Mouse (Mus musculus): ENCODE data around the gene Lig3. TPM values are rescaled to one million over a fixed set of nuclear protein-coding genes. Genes with fewer than 3 reads are reported as not detected.

Gene Lig3
- 43.2 and 44.1 TPM in 2 replicates for polyA plus RNA-seq (2016; fragmentation: Nextera tagmentation; extraction: Ambion mirVana)

DNA sequence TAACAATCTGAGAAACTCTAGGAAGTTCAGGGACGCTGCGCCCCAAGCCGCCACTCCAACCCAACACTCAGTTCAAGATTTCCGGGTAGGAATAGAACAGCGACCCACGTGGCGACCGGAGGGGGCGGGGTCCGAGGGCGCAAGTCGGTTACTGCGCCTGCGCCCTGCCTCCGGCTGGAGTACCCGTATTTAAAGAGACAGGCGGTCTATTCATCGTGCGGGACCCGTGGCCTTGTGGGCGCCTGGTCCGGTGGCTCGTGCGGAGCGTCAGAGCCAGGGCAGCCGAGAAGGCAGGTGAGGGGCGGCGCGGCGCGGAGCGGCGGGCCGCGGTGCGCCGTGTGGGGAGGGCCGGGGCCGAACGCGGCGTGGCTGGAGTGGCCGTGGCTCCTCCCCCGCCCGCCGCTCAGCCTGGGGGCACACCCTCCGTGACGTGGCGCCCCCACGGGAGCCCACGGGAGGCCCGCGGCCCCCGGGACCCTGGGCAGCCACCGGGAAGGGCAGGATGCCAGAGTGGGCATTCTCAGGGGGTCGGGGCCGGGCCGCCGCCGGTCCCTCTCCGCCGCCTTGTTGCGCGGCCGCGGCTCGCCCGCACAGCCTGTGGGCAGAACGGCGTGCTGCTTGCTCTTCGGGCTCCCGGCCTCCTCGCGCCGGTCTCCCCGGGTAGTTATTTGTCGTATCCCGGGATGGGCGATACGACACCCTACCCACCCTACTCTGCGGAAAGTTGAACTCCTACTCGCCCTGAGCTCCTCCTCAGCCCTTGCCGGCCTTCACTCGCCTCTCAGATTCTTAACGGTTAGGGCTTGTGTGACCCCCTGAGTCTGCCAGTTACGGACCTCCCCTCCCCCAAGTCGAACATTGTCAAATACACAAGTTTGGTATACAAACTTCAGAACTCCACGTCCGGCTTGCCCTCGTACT lies at the start of gene Lig3:
Lig3 (plus strand) TSS at position 126 of the 921 bp plus-strand sequence.
- under 1% methylated on average over 90 of the region's 90 CpGs for WGBS

DNA sequence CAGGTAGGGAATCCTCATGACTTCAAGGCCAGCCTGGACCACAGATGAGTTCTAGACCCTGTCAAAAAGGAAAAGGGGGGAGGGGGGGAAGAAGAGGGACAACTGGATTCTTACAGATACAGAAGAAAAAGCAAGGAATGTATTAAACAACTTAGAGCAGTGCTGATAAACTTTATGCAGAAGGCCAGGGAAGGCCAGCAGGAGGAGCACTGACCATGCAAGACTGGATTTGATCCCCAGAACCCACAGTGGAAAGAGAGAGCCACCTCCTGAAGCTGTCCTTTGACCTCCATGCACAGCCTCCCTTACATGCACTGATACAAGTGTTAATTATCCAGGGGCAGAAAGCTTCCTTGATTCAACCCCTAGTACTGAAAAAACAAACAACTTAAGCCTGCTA lies 46.7 kb upstream of the Lig3 start:
- H3K27me3 ChIP-seq (ENCODE audit: insufficient read depth, poor library complexity, severe bottlenecking), result no peaks in the 10 kb centered on the region
- no peak overlapping the region for H3K4me3 ChIP-seq
- H3K4me1 ChIP-seq (replicated peaks), result no peaks in the 10 kb centered on the region
- no peak overlapping the region for H3K27ac ChIP-seq
- no peaks in the 10 kb centered on the region for H3K36me3 ChIP-seq
- H3K9me3 ChIP-seq, result no peaks in the 10 kb centered on the region
- no peak for DNase-seq (ENCODE audit: low spot score)

More for the DNA sequence above, at the start of gene Lig3:
- Histone ChIP-seq H3K4me3 (peak within 1 kb of the TSS; percentile 81), H3K27ac (peak within 1 kb of the TSS; percentile 99), H3K9me3 (no peaks in the 10 kb centered on the region), H3K4me1 (replicated peaks) (peaks cover 22% of the 10 kb centered on the region), H3K36me3 (peaks cover 32% of the 10 kb centered on the region), H3K27me3 (ENCODE audit: insufficient read depth, poor library complexity, severe bottlenecking) (no peaks in the 10 kb centered on the region)
- peak; percentile 94 for DNase-seq (ENCODE audit: low spot score)

DNA sequence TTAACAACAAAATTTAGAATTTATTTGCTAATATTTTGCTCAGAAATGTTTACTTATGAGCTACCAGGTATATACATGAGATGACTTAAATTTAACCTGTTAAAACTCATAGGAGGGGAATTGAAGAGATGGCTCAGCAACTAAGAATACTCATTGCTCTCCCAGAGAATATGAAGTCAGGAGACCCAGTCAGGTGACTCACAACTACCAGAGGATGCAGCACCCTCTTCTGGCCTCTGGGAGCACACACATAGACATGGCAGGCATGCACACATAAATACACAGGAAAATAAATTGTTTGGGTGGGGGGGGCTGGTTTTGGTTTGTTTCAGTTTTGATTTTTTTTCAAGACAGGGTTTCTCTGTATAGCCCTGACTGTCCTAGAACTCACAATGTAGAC lies 41.9 kb upstream of the Lig3 start:
- no peak overlapping the region for H3K4me3 ChIP-seq
- no peaks in the 10 kb centered on the region for H3K27me3 ChIP-seq (ENCODE audit: insufficient read depth, poor library complexity, severe bottlenecking)
- H3K27ac ChIP-seq, result no peak overlapping the region
- peaks cover 6% of the 10 kb centered on the region for H3K4me1 ChIP-seq (replicated peaks)
- H3K36me3 ChIP-seq, result no peaks in the 10 kb centered on the region
- no peak for DNase-seq (ENCODE audit: low spot score)
- H3K9me3 ChIP-seq, result no peaks in the 10 kb centered on the region

DNA sequence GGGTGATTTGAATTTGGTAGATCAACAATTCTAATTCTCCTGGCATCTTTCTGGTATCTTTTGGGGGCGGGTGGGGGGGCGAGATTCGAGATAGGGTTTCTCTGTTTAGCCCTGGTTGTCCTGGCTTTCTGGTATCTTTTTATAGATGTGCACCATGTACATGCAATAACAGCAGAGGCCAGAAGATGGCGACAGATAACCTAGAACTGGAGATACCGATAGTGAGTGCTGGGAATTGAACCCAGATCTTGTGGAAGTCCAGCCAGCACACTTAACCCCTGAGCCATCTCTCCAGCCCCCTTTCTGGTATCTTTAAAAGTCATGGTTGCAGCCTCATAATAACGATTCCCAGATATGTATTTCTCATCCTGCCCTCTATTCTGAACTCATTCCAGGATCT lies 34.8 kb upstream of the Lig3 start:
- no peaks in the 10 kb centered on the region for H3K9me3 ChIP-seq
- DNase-seq (ENCODE audit: low spot score), result peak; percentile 23
- no peaks in the 10 kb centered on the region for H3K27me3 ChIP-seq (ENCODE audit: insufficient read depth, poor library complexity, severe bottlenecking)
- H3K4me3 ChIP-seq, result no peak overlapping the region
- peaks cover under 1% of the 10 kb centered on the region; the same call in 1 of the 2 replicates for H3K4me1 ChIP-seq (replicated peaks)
- H3K27ac ChIP-seq, result no peak overlapping the region
- 35% methylated on average over 6 of the region's 6 CpGs for WGBS
- H3K36me3 ChIP-seq, result no peaks in the 10 kb centered on the region

DNA sequence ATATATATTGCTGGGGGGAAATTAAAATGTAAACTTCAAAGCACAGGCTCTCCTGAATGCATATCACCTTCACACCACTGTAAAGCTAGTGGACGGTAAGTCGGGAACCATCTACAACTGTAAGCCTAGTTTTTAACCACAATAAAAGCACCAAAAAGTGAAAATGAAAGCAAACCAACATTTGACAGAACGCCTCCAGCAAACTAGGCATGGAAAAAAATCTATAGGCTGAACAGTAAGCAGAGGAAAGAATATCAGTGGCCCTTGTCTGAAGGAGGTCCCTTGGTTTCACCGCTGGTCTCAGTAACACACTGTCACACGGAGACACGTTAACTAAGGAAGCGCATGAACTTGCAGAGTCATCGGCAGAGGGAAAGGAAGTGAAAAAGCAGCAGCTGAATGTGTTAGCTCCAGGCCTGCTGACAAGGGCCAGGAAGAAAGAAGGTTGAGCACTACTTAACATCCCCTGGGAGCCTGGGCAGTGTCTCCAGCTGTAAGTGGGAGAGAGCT lies 34.0 kb upstream of the Lig3 start:
- H3K4me1 ChIP-seq (replicated peaks), result no peaks in the 10 kb centered on the region
- no peaks in the 10 kb centered on the region for H3K9me3 ChIP-seq
- H3K27me3 ChIP-seq (ENCODE audit: insufficient read depth, poor library complexity, severe bottlenecking), result no peaks in the 10 kb centered on the region
- WGBS, result 80% methylated on average over 8 of the region's 8 CpGs
- H3K4me3 ChIP-seq, result no peak overlapping the region
- no peaks in the 10 kb centered on the region for H3K36me3 ChIP-seq
- DNase-seq (ENCODE audit: low spot score), result no peak
- H3K27ac ChIP-seq, result no peak overlapping the region

DNA sequence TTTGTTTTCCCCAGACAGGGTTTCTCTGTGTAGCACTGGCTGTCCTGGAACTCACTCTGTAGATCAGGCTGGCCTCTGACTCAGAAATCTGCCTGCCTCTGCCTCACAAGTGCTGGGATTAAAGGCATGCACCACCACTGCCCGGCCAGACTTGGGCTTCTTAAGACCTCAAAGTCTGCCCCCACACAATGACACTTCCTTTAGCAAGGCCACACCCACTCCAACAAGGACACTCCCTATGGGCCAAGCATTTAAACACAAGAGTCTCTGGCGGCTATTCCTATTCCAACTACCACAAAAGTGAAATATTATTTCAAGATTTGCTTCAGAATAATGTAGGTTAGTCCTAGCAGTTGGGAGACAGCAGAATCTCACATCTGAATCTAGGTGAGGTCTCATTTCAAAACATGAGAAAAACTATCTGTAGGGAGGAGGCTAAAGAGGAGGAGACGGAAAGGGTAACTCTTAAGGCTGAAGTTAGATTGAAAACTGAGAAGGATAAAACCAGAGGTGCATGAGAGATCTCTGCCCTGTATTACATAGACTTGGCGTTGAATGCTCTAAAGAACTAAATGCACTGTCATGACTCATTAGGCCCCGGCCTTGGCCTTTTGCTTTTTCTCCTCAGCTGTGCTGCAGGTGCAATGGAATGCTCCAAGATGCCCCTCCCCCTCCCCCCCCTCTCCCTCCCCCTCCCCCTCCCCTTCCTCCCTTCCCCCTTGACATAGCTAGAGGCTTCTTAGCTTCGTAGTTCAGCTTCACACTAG lies 28.4 kb upstream of the Lig3 start:
- Histone ChIP-seq H3K4me3 (no peak overlapping the region), H3K36me3 (no peaks in the 10 kb centered on the region), H3K9me3 (no peaks in the 10 kb centered on the region), H3K27ac (no peak overlapping the region), H3K4me1 (replicated peaks) (no peaks in the 10 kb centered on the region), H3K27me3 (ENCODE audit: insufficient read depth, poor library complexity, severe bottlenecking) (no peaks in the 10 kb centered on the region)
- no peak for DNase-seq (ENCODE audit: low spot score)
- 76% methylated on average over 6 of the region's 6 CpGs for WGBS

DNA sequence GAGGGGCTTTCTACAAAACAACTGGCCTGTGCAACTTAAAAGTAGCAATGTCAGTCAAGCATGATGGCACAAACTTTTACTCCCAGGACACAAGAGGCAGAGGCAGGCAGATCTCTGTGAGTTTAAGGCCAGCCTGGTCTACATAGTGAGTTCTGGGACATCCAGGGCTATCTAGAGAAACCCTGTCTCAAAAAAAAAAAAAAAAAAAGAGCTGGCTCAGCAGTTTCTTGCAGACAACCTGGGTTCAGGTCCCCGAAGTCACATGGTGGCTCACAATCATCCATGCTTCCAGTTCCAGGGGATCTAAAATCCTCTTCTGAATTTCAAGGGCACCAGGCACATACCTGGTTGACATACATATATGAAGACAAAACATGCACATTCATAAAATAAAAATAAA lies 25.0 kb upstream of the Lig3 start:
- Histone ChIP-seq H3K9me3 (no peaks in the 10 kb centered on the region), H3K4me3 (no peak overlapping the region), H3K36me3 (no peaks in the 10 kb centered on the region), H3K4me1 (replicated peaks) (no peaks in the 10 kb centered on the region), H3K27ac (no peak overlapping the region), H3K27me3 (ENCODE audit: insufficient read depth, poor library complexity, severe bottlenecking) (no peaks in the 10 kb centered on the region)
- DNase-seq (ENCODE audit: low spot score), result no peak
- WGBS, result 86% methylated on average over 1 of the region's 1 CpGs

DNA sequence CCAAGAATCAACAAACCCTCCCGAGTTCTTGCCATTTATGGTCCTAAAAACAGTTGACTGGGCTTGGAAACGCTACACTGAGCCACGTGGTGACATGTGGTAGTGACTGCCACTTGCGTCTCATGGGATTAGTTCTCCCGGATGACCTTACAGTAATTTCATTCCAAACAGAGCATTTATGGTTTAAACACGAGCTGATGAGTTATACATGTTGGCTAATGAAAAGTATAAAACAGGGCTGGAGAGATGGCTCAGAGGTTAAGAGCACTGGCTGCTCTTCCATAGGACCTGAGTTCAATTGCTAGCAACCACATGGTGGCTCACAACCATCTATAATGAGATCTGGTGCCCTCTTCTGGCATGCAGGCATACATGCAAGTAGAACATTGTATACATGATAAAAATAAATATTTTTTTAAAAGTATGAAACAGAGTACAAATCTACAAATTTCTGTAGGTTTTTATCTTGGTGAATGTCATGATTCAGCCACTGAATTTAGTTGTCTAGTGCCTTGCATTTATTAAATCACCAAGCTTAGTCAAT lies 18.6 kb upstream of the Lig3 start:
- WGBS, result 88% methylated on average over 6 of the region's 6 CpGs
- H3K27ac ChIP-seq, result no peak overlapping the region
- peaks cover 10% of the 10 kb centered on the region for H3K36me3 ChIP-seq
- H3K4me1 ChIP-seq (replicated peaks), result peaks cover 26% of the 10 kb centered on the region
- DNase-seq (ENCODE audit: low spot score), result no peak
- H3K4me3 ChIP-seq, result no peak overlapping the region
- H3K27me3 ChIP-seq (ENCODE audit: insufficient read depth, poor library complexity, severe bottlenecking), result no peaks in the 10 kb centered on the region
- no peaks in the 10 kb centered on the region for H3K9me3 ChIP-seq

DNA sequence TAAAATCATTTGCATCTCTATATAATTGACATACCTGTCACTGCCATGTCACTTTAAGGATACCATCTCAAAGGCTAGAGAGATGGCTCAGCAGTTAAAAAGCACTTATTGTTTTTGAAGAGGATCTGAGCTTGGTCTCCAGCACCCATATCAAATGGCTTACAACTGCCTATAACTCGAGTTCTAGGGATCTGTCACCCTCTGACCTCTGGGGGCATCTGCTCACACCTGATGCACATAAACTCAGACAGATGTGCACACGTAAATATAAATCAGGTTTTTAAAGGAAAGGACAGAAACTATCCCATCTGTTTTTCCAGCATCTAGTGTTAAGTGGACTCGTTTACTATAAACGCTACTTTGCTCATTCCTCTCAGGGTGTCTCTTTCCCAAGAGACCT lies 17.6 kb upstream of the Lig3 start:
- H3K27ac ChIP-seq, result peak overlapping the region; percentile 91
- 17% methylated on average over 4 of the region's 4 CpGs for WGBS
- H3K4me1 ChIP-seq (replicated peaks), result peaks cover 26% of the 10 kb centered on the region
- H3K27me3 ChIP-seq (ENCODE audit: insufficient read depth, poor library complexity, severe bottlenecking), result no peaks in the 10 kb centered on the region
- no peaks in the 10 kb centered on the region for H3K9me3 ChIP-seq
- DNase-seq (ENCODE audit: low spot score), result no peak
- H3K36me3 ChIP-seq, result peaks cover 13% of the 10 kb centered on the region
- H3K4me3 ChIP-seq, result peak overlapping the region; percentile 80

DNA sequence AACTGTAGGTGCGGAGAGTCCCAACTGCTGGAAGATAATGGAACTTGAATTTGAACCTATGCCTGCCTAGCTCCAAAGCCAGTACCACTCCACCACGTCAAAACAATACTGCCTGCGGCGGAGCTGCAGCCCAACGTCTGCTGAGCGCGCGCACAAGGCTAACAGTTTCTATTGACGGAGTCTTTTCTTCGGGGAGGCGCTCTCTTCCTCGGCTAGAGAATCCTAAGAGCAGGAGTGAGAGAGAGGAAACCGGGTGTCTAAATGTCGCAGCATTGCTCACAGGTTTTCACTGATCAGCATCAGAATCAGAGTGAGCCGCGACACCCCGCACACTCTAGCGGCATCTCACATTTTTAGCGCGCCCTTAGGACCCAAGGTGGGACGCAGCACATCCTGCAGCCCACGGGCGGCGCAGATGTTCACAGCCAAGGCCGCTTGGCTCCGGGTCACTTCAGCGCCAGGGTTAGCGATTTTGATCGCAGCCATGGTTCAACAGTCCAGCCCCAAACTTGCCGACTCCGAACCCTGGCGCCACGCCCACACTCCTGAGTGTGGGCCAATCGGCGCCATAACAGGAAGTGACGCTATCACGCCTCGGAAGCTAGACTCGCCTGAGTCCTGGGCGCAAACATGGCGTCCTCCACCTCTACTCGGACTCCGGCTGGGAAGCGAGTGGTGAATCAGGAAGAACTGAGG lies 17.0 kb upstream of the Lig3 start, which contains the start of the genes Cct6b and Zfp830:
Cct6b (minus strand) TSS at position 580 of the 696 bp plus-strand sequence.
Zfp830 (plus strand) TSS at position 604 of the 696 bp plus-strand sequence.
- Histone ChIP-seq H3K36me3 (peaks cover 20% of the 10 kb centered on the region), H3K27me3 (ENCODE audit: insufficient read depth, poor library complexity, severe bottlenecking) (no peaks in the 10 kb centered on the region), H3K4me1 (replicated peaks) (peaks cover 26% of the 10 kb centered on the region), H3K9me3 (no peaks in the 10 kb centered on the region), H3K4me3 (peak within 1 kb of the TSS; percentile 80), H3K27ac (peak within 1 kb of the TSS; percentile 91)
- peak; percentile 92 for DNase-seq (ENCODE audit: low spot score)
- under 1% methylated on average over 44 of the region's 44 CpGs for WGBS

DNA sequence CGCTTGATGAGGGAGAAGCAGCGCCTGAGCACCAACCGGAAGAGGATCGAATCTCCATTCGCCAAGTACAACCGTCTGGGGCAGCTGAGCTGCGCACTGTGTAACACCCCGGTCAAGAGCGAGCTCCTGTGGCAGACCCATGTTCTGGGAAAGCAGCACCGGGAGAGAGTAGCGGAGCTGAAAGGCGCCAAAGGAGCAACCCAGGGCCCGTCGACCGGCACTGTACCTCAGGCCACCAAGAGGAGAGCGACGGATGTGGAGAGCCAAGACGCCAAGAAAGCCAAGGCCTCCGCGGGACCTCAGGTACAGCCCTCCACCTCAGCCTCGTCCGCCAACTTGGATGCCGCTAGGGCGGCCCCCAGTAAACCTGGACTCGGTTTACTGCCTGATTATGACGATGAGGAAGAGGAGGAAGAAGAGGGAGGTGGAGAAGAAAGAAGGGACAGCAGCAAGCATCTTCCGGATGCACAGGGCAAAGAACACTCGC lies 16.4 kb upstream of the Lig3 start:
- peaks cover 26% of the 10 kb centered on the region for H3K4me1 ChIP-seq (replicated peaks)
- peak overlapping the region; percentile 80 for H3K4me3 ChIP-seq
- WGBS, result 2% methylated on average over 28 of the region's 28 CpGs
- no peaks in the 10 kb centered on the region for H3K27me3 ChIP-seq (ENCODE audit: insufficient read depth, poor library complexity, severe bottlenecking)
- peak overlapping the region; percentile 91 for H3K27ac ChIP-seq
- no peaks in the 10 kb centered on the region for H3K9me3 ChIP-seq
- H3K36me3 ChIP-seq, result peaks cover 25% of the 10 kb centered on the region
- DNase-seq (ENCODE audit: low spot score), result no peak

DNA sequence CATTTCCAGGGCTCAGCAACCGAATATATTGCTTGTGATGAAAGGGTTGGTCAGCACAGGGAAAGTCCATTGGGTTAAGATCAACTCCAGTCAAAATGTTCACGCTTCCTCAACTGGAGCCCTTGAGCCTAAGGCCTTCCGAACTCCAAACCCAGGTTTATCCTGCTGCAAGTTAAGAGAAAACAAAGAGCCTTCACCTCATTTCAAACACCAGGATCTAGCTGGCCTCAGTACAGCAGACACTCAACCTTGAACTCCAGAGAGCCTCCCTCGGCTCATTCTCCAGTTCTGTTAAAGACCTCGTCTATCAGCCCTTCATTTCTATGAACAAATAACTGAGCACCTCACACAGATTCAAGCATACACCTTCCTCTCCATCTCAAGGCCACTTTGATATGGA lies 774 bp upstream of the Lig3 start:
- Histone ChIP-seq H3K27ac (peak overlapping the region; percentile 99), H3K4me3 (peak overlapping the region; percentile 81), H3K27me3 (ENCODE audit: insufficient read depth, poor library complexity, severe bottlenecking) (no peaks in the 10 kb centered on the region), H3K36me3 (peaks cover 21% of the 10 kb centered on the region), H3K4me1 (replicated peaks) (peaks cover 22% of the 10 kb centered on the region), H3K9me3 (no peaks in the 10 kb centered on the region)
- no peak for DNase-seq (ENCODE audit: low spot score)
- WGBS, result 67% methylated on average over 5 of the region's 5 CpGs
